Mouse (Mus musculus): Measurements from ENCODE around the gene Synm. TPM values are rescaled to one million over a fixed set of nuclear protein-coding genes. Genes with fewer than 3 reads are reported as not detected.

Gene Synm
- total and polyA plus RNA-seq, 3 experiments, result not detected

DNA sequence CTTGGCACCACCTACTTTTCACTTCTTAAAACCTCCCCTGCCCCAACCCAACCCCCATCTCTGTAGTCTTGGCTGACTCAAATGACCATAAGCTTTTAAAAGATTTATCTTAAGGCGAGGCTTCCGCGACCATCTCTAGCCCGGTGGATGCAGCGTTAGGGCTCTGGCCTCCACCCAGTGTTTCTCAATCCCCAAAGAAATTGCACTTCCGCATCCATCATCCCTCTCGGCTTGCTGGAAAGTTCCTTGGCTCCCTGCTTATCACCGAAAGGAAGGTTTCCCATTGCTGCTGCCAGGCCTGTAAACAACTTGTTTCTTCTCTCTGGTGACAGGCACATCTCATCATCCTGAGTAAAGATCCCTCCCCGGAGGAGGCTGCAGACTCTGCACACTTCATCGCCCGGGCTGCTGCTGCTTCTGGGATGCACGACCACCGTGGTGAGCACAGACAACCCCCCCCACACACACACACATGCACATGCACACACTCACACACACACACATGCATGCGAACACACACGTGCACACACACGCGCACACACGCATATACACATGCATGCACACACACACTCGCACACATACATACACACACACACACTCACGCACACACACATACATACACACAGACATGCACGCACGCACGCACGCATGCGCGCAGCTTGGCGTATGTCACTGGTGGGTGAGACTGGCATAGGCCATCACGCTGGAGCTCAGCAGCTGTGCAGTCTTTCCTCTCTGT, 61.5 kb downstream of the Synm start:
- DNase-seq (ENCODE audit: extremely low read depth), result no peak
- dilution Hi-C loops (cut with MboI; ENCODE audit: extremely low pct_ligation_motif_present, extremely low pct_unique_long_range_greater_than_20kb, low sequenced_read_pairs), result no loop called here
- Histone ChIP-seq H3K36me3 (replicated peaks in 1 of 2; ENCODE audit: control insufficient read depth in 1 of 2, insufficient read depth in 1 of 2, low read length in 1 of 2) (peaks cover 0 to 2% of the 10 kb centered on the region in 2 experiments), H3K4me3 (replicated peaks in 1 of 3; ENCODE audit: low read depth in 2 of 3, low read length in 2 of 3, poor library complexity in 1 of 3) (no peak overlapping the region), H3K79me2 (replicated peaks; ENCODE audit: control insufficient read depth, extremely low read depth, insufficient read depth, poor library complexity, severe bottlenecking) (no peaks in the 10 kb centered on the region), H3K27me3 (replicated peaks) (no peaks in the 10 kb centered on the region), H3K4me1 (ENCODE audit: control insufficient read depth in 1 of 2, insufficient read depth in 2 of 2) (0 out of 4 replicates have a peak, but pooled peaks cover 0 to 3% of the 10 kb centered on the region in 2 experiments), H3K27ac (ENCODE audit: insufficient read depth, low read depth) (no peak overlapping the region), H3K9me3 (replicated peaks; ENCODE audit: low read length) (no peaks in the 10 kb centered on the region), H3K9ac (ENCODE audit: insufficient read depth, low read depth) (no peak overlapping the region), H3K4me2 (ENCODE audit: insufficient read depth, low read depth, poor library complexity, severe bottlenecking) (no peak overlapping the region)
- no peak for TF ChIP-seq SMC3 (IDR thresholded peaks at IDR 0.05; ENCODE audit: low read depth, low read length)
- no peak for TF ChIP-seq MXI1 (IDR thresholded peaks at IDR 0.05; ENCODE audit: low read depth, low read length)
- no peak for TF ChIP-seq JUND (conservative IDR thresholded peaks at IDR 0.05; ENCODE audit: low read depth, low read length)
- TF ChIP-seq BHLHE40 (IDR thresholded peaks at IDR 0.05; ENCODE audit: low read depth, low read length), result no peak
- no peak for TF ChIP-seq RCOR1 (conservative IDR thresholded peaks at IDR 0.05; ENCODE audit: low read depth, low read length)
- no peak for TF ChIP-seq ETS1 (conservative IDR thresholded peaks at IDR 0.05; ENCODE audit: low read depth, low read length)
- no peak for TF ChIP-seq MAZ (IDR thresholded peaks at IDR 0.05; ENCODE audit: low read depth, low read length)
- TF ChIP-seq IRF4 (IDR thresholded peaks at IDR 0.05; ENCODE audit: low read depth, low read length), result no peak
- in situ Hi-C loops (cut with MboI; ENCODE audit: low pct_ligation_motif_present, low pct_unique_long_range_greater_than_20kb, low sequenced_read_pairs), result loop anchor here (25.0 kb wide), 1 partner anchor 439 kb away; no protein-coding TSS in a partner anchor

DNA sequence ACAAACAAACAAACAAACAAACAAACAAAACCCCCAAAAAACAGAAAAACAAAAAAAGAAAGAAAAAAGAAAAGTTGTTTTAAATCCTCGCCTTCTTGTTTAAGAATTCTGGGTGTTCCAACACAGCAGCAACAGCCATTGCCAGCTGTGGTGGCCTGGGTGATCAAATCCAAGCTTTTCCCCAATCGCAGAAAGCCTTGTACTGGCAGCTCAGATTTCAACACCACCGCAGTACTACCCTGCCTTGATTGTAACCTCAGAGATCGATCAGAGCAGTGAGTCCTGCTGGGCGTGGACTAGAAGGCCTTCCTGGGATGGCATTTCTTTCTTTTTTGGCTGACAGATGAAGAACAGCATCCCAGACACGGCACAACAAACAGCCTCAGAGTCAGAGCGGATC, 63.6 kb downstream of the Synm start:
- no peak for DNase-seq (ENCODE audit: extremely low read depth)
- Histone ChIP-seq H3K9me3 (replicated peaks; ENCODE audit: low read length) (no peaks in the 10 kb centered on the region), H3K4me3 (replicated peaks in 1 of 3; ENCODE audit: low read depth in 2 of 3, low read length in 2 of 3, poor library complexity in 1 of 3) (no peak overlapping the region), H3K27ac (ENCODE audit: insufficient read depth, low read depth) (no peak overlapping the region), H3K4me2 (ENCODE audit: insufficient read depth, low read depth, poor library complexity, severe bottlenecking) (no peak overlapping the region), H3K36me3 (replicated peaks in 1 of 2; ENCODE audit: control insufficient read depth in 1 of 2, insufficient read depth in 1 of 2, low read length in 1 of 2) (peaks cover 0 to 2% of the 10 kb centered on the region in 2 experiments), H3K4me1 (ENCODE audit: control insufficient read depth in 1 of 2, insufficient read depth in 2 of 2) (peaks cover 2 to 8% of the 10 kb centered on the region in 2 experiments; a peak in 3 of 4 replicates), H3K27me3 (replicated peaks) (no peaks in the 10 kb centered on the region), H3K79me2 (replicated peaks; ENCODE audit: control insufficient read depth, extremely low read depth, insufficient read depth, poor library complexity, severe bottlenecking) (no peaks in the 10 kb centered on the region), H3K9ac (ENCODE audit: insufficient read depth, low read depth) (no peak overlapping the region)
- TF ChIP-seq NELFE (IDR thresholded peaks at IDR 0.05; ENCODE audit: low read depth, low read length) (no peak), MXI1 (IDR thresholded peaks at IDR 0.05; ENCODE audit: low read depth, low read length) (no peak)
- in situ Hi-C loops (cut with MboI; ENCODE audit: low pct_ligation_motif_present, low pct_unique_long_range_greater_than_20kb, low sequenced_read_pairs) (loop anchor here (25.0 kb wide), 1 partner anchor 441 kb away; no protein-coding TSS in a partner anchor), dilution Hi-C loops (cut with MboI; ENCODE audit: extremely low pct_ligation_motif_present, extremely low pct_unique_long_range_greater_than_20kb, low sequenced_read_pairs) (no loop called here)

DNA sequence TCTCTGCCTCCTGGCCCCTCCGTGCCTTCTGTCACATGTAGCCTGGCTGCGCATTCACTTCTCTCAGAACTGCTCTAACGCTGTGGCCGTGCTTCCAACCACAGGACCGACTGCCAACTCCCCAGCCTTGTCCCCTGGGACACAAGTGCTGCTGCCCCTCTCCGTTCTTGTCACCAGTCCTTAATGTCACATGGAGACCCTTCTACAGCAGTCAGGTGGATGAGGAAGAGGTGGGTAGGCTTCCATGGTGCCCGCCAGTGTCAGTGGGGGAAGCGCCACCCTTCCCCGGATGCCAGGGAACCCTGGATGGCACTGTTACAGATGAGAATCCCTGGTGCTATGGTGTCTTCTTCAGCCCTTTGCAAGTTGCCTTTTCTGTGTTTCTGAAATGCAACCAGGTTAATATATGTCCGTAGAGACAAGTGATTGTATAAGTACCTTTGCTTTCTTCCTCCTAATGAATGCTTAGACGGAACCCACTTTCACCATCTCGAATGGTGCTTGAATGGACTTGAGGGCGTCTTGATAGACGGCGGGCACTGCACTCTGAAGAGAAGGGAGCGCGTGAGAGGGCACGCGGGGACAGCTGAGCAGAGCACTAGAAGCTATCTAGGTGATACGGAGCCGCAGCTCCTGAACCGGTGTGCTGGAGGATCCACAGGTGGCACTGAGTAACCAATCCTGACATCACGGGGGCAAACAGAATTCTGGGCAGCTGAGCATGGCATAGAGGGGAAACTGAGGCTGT, 66.6 kb downstream of the Synm start:
- no peaks in the 10 kb centered on the region for H3K79me2 ChIP-seq (replicated peaks; ENCODE audit: control insufficient read depth, extremely low read depth, insufficient read depth, poor library complexity, severe bottlenecking)
- dilution Hi-C loops (cut with MboI; ENCODE audit: extremely low pct_ligation_motif_present, extremely low pct_unique_long_range_greater_than_20kb, low sequenced_read_pairs) (no loop called here), in situ Hi-C loops (cut with MboI; ENCODE audit: low pct_ligation_motif_present, low pct_unique_long_range_greater_than_20kb, low sequenced_read_pairs) (loop anchor here (25.0 kb wide), 1 partner anchor 444 kb away; no protein-coding TSS in a partner anchor)
- H3K4me1 ChIP-seq (ENCODE audit: control insufficient read depth in 1 of 2, insufficient read depth in 2 of 2), result peaks cover 2 to 5% of the 10 kb centered on the region in 2 experiments; a peak in 3 of 4 replicates
- TF ChIP-seq USF1 (IDR thresholded peaks at IDR 0.05; ENCODE audit: low read depth, low read length), result no peak
- TF ChIP-seq MAX (IDR thresholded peaks at IDR 0.05; ENCODE audit: low read length), result no peak
- no peak for TF ChIP-seq CTCF (conservative IDR thresholded peaks at IDR 0.05 in 1 of 2, IDR thresholded peaks at IDR 0.05 in 1 of 2; ENCODE audit: low read depth in 2 of 2, low read length in 2 of 2)
- no peak for TF ChIP-seq RAD21 (IDR thresholded peaks at IDR 0.05; ENCODE audit: low read depth, low read length)
- no peak for TF ChIP-seq ZMIZ1 (IDR thresholded peaks at IDR 0.05; ENCODE audit: low read depth, low read length)
- H3K27ac ChIP-seq (ENCODE audit: insufficient read depth, low read depth), result no peak overlapping the region
- no peaks in the 10 kb centered on the region for H3K36me3 ChIP-seq (replicated peaks in 1 of 2; ENCODE audit: control insufficient read depth in 1 of 2, insufficient read depth in 1 of 2, low read length in 1 of 2)
- H3K27me3 ChIP-seq (replicated peaks), result no peaks in the 10 kb centered on the region
- DNase-seq (ENCODE audit: extremely low read depth), result no peak
- H3K4me3 ChIP-seq (replicated peaks in 1 of 3; ENCODE audit: low read depth in 2 of 3, low read length in 2 of 3, poor library complexity in 1 of 3), result no peak overlapping the region
- no peak overlapping the region for H3K9ac ChIP-seq (ENCODE audit: insufficient read depth, low read depth)
- no peaks in the 10 kb centered on the region for H3K9me3 ChIP-seq (replicated peaks; ENCODE audit: low read length)
- H3K4me2 ChIP-seq (ENCODE audit: insufficient read depth, low read depth, poor library complexity, severe bottlenecking), result no peak overlapping the region
